Mouse (Mus musculus) midbrain, embryonic 13.5 days (tissue): Measurements from ENCODE around the gene Zfp811. TPM values are rescaled to one million over a fixed set of nuclear protein-coding genes. Genes with fewer than 3 reads are reported as not detected.

Source experiments
- ATAC-seq: fragments of 200-750 bp; cut with Nextera tagmentation; 2 replicates; pipeline ENCODE4 v1.8.0; 2017; ENCODE audit warnings: mild to moderate bottlenecking, moderate TSS enrichment, moderate library complexity
- H3K27ac ChIP-seq: fragments of 300-500 bp; sonication (generic); 2 replicates; pipeline ENCODE4 v1.5.1; 2015; ENCODE audit warnings: inconsistent platforms, mild to moderate bottlenecking, moderate library complexity
- H3K27me3 ChIP-seq: fragments of 300-500 bp; sonication (generic); 2 replicates; pipeline ENCODE4 v1.6.1; 2015; ENCODE audit warnings: mild to moderate bottlenecking, inconsistent platforms
- H3K36me3 ChIP-seq: fragments of 300-500 bp; sonication (generic); 2 replicates; pipeline ENCODE4 v1.6.1; 2015; ENCODE audit warnings: mild to moderate bottlenecking, inconsistent platforms
- H3K4me1 ChIP-seq: fragments of 300-500 bp; sonication (generic); replicated peaks from 2 replicates; pipeline ENCODE4 v1.6.1; 2015; ENCODE audit warnings: inconsistent platforms
- H3K4me2 ChIP-seq: fragments of 300-500 bp; sonication (generic); replicated peaks from 2 replicates; pipeline ENCODE4 v1.6.1; 2015; ENCODE audit warnings: moderate library complexity, mild to moderate bottlenecking, inconsistent platforms
- H3K4me3 ChIP-seq: fragments of 300-500 bp; sonication (generic); replicated peaks from 2 replicates; pipeline ENCODE4 v1.5.1; 2015; ENCODE audit warnings: mild to moderate bottlenecking, inconsistent platforms
- H3K9ac ChIP-seq: fragments of 300-500 bp; sonication (generic); replicated peaks from 2 replicates; pipeline ENCODE4 v1.6.1; 2015; ENCODE audit warnings: mild to moderate bottlenecking, inconsistent platforms
- H3K9me3 ChIP-seq: fragments of 300-500 bp; sonication (generic); 2 replicates; pipeline ENCODE4 v1.6.1; 2016; ENCODE audit warnings: mild to moderate bottlenecking, inconsistent platforms
- WGBS: fragments of 180-500 bp; shearing (Covaris S2); methylation state at CpG from one replicate; pipeline ENCODE4 v1.1.7; 2015; 5-methylcytosine and 5-hydroxymethylcytosine counted together
- polyA plus RNA-seq: library from polyadenylated mRNA; unstranded; fragments of >200 nt; fragmentation: Nextera tagmentation; extraction: Ambion mirVana; gene quantifications from 2 replicates; pipeline ENCODE4 v1.2.1, GENCODE M21; 2015

Zfp811 gene
- polyA plus RNA-seq, 1 experiment from 2014 or later, result 78.5 TPM

DNA sequence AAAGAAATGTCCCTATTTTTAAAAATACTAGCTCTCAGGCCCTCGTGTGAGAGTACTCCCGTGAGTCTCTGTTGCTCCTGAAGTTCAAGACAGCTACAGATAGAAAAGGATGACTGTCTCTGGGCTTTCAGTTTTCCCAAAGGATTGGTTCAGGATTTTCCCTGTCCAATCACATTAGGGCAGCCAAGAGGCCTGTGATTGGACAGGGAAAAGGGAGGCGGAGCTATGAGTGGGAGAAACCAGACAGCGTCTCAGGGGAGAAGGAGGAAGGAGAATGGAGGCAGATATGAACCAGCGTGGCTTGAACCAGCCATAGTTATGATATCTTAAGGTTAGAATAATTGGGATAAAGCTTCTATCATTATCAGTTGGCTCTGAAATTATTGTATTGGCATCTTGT is 59.1 kb downstream of the Zfp811 start:
- H3K27ac ChIP-seq, result no peak overlapping the region
- H3K4me3 ChIP-seq, result no peak overlapping the region
- no peaks in the 10 kb centered on the region for H3K36me3 ChIP-seq
- H3K4me2 ChIP-seq, result no peak overlapping the region
- no peaks in the 10 kb centered on the region for H3K9me3 ChIP-seq
- WGBS, result 45% methylated on average over 5 of the region's 5 CpGs
- H3K27me3 ChIP-seq, result no peaks in the 10 kb centered on the region
- ATAC-seq, result no peak
- H3K9ac ChIP-seq, result no peak overlapping the region
- H3K4me1 ChIP-seq, result peaks cover 5% of the 10 kb centered on the region; the same call in 1 of the 2 replicates

Other genes with a start within 250 kb of the Zfp811 start
- gene Cyp4f37, start 188.6 kb downstream of the Zfp811 start, polyA plus RNA-seq, result 0.43 TPM in 1 of 2 replicates, not detected in the other
- gene Cyp4f40, start 151.0 kb downstream of the Zfp811 start, polyA plus RNA-seq, result not detected in 2 replicates
- 0.85 and 1.4 TPM in 2 replicates for gene Cyp4f15, start 124.3 kb downstream of the Zfp811 start, polyA plus RNA-seq
- gene Zfp871, start 21.6 kb downstream of the Zfp811 start, polyA plus RNA-seq, result 44.6 and 54.4 TPM in 2 replicates
- 21.5 and 24.2 TPM in 2 replicates for gene Zfp799, start 20.3 kb upstream of the Zfp811 start, polyA plus RNA-seq
- 8.7 and 10.3 TPM in 2 replicates for gene Zfp870, start 81.7 kb upstream of the Zfp811 start, polyA plus RNA-seq
- gene Cyp4f14, start 107.4 kb upstream of the Zfp811 start, polyA plus RNA-seq, result not detected in 2 replicates
- gene Cyp4f13, start 137.5 kb upstream of the Zfp811 start, polyA plus RNA-seq, result 6.0 and 9.9 TPM in 2 replicates
- 9.9 and 10.2 TPM in 2 replicates for gene Zfp472, start 155.9 kb upstream of the Zfp811 start, polyA plus RNA-seq
- gene Zfp952, start 183.2 kb upstream of the Zfp811 start, polyA plus RNA-seq, result 22.8 and 23.4 TPM in 2 replicates
- gene Zfp763, start 223.5 kb upstream of the Zfp811 start, polyA plus RNA-seq, result 28.7 and 30.6 TPM in 2 replicates